Mouse (Mus musculus) brain, embryonic 18.5 days (tissue): Measurements from ENCODE around the gene Ears2.
"Not testable (repeated sequence)": the region's sequence is repeated elsewhere in the genome, so short reads cannot be mapped to it uniquely, and the experiment has no call there.

ENCODE experiments used
- DNase-seq: peaks from one replicate; pipeline ENCODE4 v3.0.0-alpha.2; 2012; ENCODE audit warnings: low read depth, low spot score

Ears2 gene

GRCm38 (mm10) chr7:122066945-122067516 is at the start of gene Ears2, which contains the start of gene Ubfd1:
Ears2 (minus strand) TSS chr7:122067263.
Ubfd1 (plus strand) TSS chr7:122067175.
- peak; percentile 93 for DNase-seq

- DNase-seq, result no peak
These were observed 41.1 kb upstream of the Ears2 start for GRCm38 (mm10) chr7:122108206-122108605.

- peak; percentile 77 for DNase-seq
These were observed 34.7 kb upstream of the Ears2 start, which contains the start of gene Ndufab1 for GRCm38 (mm10) chr7:122101747-122102244. Ndufab1 (minus strand) TSS chr7:122101886.

GRCm38 (mm10) chr7:122101014-122101746 is 34.1 kb upstream of the Ears2 start:
- DNase-seq, result not testable (repeated sequence)

GRCm38 (mm10) chr7:122099222-122099621 is 32.2 kb upstream of the Ears2 start:
- DNase-seq, result no peak

- no peak for DNase-seq
These were observed 30.9 kb upstream of the Ears2 start for GRCm38 (mm10) chr7:122098009-122098408.

- no peak for DNase-seq
These were observed 27.7 kb upstream of the Ears2 start for GRCm38 (mm10) chr7:122094564-122095330.

GRCm38 (mm10) chr7:122087195-122087982 is 20.3 kb upstream of the Ears2 start:
- no peak for DNase-seq

GRCm38 (mm10) chr7:122081071-122081470 is 14.0 kb upstream of the Ears2 start:
- DNase-seq, result no peak

GRCm38 (mm10) chr7:122079798-122080554 is 12.9 kb upstream of the Ears2 start:
- no peak for DNase-seq

- no peak for DNase-seq
These were observed 7.3 kb upstream of the Ears2 start for GRCm38 (mm10) chr7:122074374-122074773.

- no peak for DNase-seq
These were observed 686 bp upstream of the Ears2 start for GRCm38 (mm10) chr7:122067517-122068381.

GRCm38 (mm10) chr7:122066102-122066944 is 740 bp downstream of the Ears2 start:
- DNase-seq, result no peak

GRCm38 (mm10) chr7:122065656-122066055 is 1.4 kb downstream of the Ears2 start:
- no peak for DNase-seq

- DNase-seq, result no peak
These were observed 10.4 kb downstream of the Ears2 start for GRCm38 (mm10) chr7:122056633-122057032.

- no peak for DNase-seq
These were observed 16.2 kb downstream of the Ears2 start for GRCm38 (mm10) chr7:122050834-122051233.

- no peak for DNase-seq
These were observed 18.9 kb downstream of the Ears2 start for GRCm38 (mm10) chr7:122048191-122048590.

- DNase-seq, result no peak
These were observed 20.2 kb downstream of the Ears2 start for GRCm38 (mm10) chr7:122046813-122047212.

- no peak for DNase-seq
These were observed 21.4 kb downstream of the Ears2 start for GRCm38 (mm10) chr7:122045711-122046110.
